Mouse (Mus musculus) granulocyte monocyte progenitor cell, adult 5-6 weeks (primary cell): Measurements from ENCODE around the gene Trim11. TPM values are rescaled to one million over a fixed set of nuclear protein-coding genes. Genes with fewer than 3 reads are reported as not detected.

ENCODE experiments used
- ATAC-seq: replicated peaks from 2 replicates; pipeline ENCODE4 v1.8.0; 2016; ENCODE audit warnings: mild to moderate bottlenecking, moderate TSS enrichment, inconsistent platforms; ENCODE audit not compliant: poor library complexity, severe bottlenecking
- total RNA-seq, 2 experiments: library from RNA; stranded (forward) in 1 of 2; stranded (reverse) in 1 of 2; fragments of 200-712, 200-1000 nt in 1 of 2; fragments of >200 nt in 1 of 2; fragmentation: Nextera tagmentation in 1 of 2; gene quantifications; 2 replicates each; pipeline ENCODE4 v1.2.3; 2014 to 2017

Trim11 gene
- total RNA-seq, 2 experiments from 2014 or later: 29.0 to 29.1 TPM

DNA sequence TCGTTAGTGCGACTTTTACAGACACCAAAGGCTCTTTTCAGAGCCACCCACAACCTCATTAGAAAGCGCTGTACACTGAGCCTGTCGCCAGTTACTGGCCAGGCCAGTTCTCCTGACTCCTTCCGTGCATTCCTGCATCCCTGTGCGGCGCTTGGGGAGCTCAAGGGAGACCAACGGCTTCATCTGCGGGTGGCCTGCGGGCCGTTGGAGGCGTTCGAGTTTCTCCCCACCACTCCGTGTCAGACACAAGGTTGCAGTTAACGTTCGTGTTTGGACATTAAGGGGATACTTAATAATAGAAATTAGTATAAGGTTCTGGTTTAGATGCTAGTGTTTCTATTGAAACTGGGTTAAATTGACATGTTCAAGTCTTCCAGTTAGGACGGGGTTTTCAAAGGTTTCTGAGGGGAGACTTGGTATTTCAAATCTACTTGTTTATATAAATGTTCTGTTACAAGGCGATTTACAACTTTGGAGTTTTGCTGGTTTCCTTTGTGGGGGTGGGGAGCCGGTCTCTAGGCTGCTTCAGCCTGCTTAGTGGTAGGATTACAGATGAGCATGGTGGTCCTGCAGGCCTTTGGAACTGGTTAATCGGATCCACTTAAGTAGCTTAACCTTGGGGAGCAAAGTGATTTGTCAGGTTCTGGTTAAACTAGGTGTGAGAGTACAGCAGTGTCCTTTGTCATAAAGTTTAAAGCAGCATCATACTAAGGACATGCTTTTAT is 22.6 kb upstream of the Trim11 start:
- ATAC-seq: peak; percentile 15

GRCm38 (mm10) chr11:58955868-58956257 is 22.0 kb upstream of the Trim11 start:
- no peak for ATAC-seq

DNA sequence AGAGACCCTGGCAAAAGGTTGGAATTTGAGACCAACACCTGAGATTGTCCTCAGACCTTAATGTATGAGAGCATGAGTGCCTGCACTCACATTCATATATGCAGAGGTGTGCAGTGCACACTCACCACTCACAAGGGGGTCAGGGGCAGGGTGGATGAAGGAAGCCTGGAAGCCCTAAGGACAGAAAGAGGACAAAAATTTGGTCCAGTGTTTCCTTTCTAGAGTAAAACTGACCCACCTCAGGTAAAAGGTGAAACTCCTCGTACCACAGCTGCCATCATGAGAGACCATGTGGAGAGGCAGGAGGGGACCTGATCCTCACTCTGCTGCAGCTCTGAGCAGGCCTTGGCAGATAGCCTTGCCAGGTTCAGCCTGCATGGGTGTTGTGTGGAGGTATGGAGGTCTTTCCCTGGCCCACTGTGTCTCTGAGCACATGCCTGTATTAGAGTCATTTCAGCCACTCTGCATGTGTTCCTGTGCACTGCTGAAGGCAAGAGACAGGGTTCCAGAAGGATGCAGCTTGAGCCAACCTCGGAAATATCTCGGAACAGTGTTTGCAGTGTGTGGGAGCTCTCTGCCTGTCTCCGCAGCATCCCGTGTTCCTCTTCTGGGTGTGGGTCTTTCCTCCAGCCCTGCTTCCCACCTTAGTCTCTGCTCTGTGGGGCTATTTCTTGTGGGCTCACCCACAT is 20.5 kb upstream of the Trim11 start:
- ATAC-seq: no peak

DNA sequence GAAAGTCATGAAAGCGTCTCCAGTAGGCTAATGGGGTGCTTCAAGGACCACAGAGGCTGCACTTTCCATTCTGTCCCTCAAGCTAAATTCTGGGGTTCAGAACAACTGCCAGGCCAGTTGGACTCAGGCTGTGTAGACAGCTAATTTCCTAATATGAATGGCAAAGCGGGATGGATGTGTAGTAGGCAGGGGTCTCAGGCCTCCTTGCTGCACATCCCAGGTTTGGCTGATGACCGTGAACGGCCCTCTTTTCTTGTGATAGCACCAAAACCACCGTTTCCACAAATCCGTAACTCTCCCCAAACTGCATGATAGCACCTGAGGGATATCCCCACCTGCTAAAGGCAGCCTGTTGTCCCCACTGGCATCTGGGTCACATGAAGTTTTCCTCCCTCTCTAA is 19.4 kb upstream of the Trim11 start:
- no peak for ATAC-seq

- ATAC-seq: peak; percentile 36
Observed at GRCm38 (mm10) chr11:58959186-58959825, 18.6 kb upstream of the Trim11 start.

DNA sequence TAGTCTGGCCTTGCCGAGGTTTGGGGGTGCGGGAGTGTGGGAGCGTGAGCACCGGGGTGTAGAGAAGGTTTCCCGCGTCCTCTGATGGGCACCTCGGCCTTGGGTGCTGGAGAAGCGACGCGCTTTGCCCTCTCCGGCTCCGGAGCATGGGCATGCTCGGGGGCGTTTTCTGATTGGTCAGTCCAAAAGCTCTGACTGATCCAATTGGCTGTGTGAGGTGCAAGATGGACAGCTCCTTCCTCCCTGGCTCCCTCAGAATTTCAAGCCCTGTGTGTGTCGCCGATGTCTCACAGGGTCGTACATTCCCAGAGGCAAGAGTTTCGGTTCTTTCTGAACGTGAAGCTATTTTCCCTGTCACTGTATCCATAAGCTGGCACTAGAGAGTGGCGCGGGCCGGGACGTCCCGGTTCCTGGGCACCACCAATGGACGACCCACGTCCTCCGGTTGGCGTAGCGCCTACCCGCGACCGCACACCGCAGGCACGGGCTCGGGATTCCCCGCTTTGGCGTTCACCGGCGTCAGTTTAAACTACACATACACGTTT is 17.9 kb upstream of the Trim11 start:
- peak; percentile 70 for ATAC-seq

- ATAC-seq: no peak
Observed at GRCm38 (mm10) chr11:58961364-58962177, 16.3 kb upstream of the Trim11 start.

DNA sequence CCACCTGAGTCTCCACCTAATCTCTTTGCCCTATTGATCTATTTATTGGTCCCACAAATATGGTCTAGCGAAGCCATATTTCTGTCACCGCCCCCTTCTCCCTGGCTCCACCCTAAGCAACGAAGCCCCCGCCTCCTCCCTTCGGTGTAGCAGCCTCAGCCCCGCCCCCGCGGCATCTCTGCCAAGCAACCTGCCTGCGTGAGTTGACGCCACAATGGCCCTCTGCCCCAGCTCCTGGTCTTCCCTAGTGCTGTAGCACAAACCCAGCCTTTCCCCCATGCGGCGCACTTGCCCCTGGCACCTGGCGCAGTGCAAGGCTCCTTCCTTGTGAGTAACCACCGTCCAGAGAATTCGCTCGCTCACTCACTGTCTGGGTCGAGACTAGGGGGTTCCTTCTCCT is 14.3 kb upstream of the Trim11 start:
- ATAC-seq: 0 out of 2 replicates have a peak, but pooled peaks have one; percentile 7

DNA sequence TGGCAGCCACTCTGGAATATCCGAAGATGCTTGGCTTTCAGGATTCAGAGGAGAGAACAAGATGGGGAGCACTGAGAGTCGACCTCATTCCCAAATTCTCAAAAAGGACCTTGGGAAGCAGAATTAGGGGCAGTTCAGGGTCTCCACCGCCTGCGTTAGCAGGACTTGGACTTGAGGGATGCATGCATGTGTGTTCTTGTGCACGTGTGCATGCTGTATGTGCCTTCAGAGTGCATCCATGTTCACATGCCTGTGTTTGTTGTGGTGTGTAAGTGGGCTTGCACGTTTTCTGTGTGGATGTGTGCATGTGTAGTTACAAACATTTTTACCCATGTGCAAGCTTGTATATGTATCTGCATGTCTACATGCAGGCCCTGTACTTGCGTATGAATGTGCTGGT is 13.7 kb upstream of the Trim11 start:
- ATAC-seq: no peak

- peak; percentile 42 for ATAC-seq
Observed at GRCm38 (mm10) chr11:58965001-58965760, 12.7 kb upstream of the Trim11 start.

GRCm38 (mm10) chr11:58967346-58967745 is 10.5 kb upstream of the Trim11 start:
- 0 out of 2 replicates have a peak, but pooled peaks have one; percentile 23 for ATAC-seq

DNA sequence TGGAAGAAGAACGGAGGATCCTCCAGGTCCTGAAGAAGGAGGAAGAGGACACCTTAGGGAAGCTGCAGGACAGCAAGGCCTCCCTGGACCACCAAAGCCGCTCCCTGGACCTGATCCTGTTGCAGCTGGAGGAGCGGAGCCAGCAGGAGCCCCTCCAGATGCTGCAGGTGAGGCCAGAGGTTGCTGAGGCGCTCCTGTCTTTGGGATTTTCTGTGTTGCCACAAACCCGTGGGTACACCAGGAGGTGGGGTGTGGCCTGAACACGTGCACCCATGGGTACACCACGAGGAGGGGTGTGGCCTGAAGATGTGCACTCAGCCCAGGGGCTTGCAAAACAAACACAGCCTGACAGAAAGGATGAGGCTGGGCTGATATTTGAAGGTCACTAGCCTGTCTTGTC is 9.3 kb upstream of the Trim11 start:
- 0 out of 2 replicates have a peak, but pooled peaks have one; percentile 17 for ATAC-seq

- no peak for ATAC-seq
Observed at GRCm38 (mm10) chr11:58969027-58969426, 8.9 kb upstream of the Trim11 start.

- ATAC-seq: no peak
Observed at GRCm38 (mm10) chr11:58969659-58970058, 8.2 kb upstream of the Trim11 start.

DNA sequence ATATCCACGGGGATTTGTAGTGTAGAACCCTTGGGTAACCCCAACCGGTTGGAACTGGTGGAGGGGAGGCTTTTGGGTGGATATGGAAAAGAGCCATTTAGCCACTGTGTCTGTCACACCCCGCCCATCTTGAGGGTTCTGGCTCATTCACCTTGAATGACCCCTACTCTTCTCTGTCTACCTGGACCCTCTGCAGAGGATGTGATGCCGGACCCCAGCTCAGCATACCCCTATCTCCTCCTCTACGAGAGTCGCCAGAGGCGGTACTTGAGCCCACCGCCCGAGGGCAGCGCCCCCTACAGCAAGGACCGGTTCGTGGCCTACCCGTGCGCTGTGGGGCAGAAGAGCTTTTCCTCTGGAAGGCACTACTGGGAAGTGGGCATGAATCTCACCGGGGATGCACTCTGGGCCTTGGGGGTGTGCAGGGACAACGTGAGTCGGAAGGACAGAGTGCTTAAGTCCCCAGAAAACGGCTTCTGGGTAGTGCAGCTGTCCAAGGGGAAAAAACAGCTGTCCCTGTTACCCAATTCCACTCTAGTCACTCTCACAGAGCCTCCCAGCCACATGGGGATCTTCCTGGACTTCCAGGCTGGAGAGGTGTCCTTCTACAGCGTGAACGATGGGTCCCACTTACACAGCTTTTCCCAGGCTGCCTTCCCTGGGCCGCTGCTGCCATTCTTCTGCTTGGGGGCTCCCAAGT is 6.9 kb upstream of the Trim11 start:
- no peak for ATAC-seq

- no peak for ATAC-seq
Observed at GRCm38 (mm10) chr11:58971796-58972195, 6.1 kb upstream of the Trim11 start.

- no peak for ATAC-seq
Observed at GRCm38 (mm10) chr11:58974414-58974813, 3.5 kb upstream of the Trim11 start.

GRCm38 (mm10) chr11:58977150-58977549 is 743 bp upstream of the Trim11 start:
- peak; percentile 20; the same call in 1 of the 2 replicates for ATAC-seq

GRCm38 (mm10) chr11:58977607-58978026 is 276 bp upstream of the Trim11 start:
- ATAC-seq: no peak
